Mouse (Mus musculus) kidney, adult 2 months (tissue): Measurements from ENCODE around the gene Espl1. TPM values are rescaled to one million over a fixed set of nuclear protein-coding genes. Genes with fewer than 3 reads are reported as not detected.
A peak's percentile ranks its signal among the peaks of the same experiment; 100 is the strongest.

Experiments
- DNase-seq: peaks from one replicate; pipeline ENCODE4 v3.0.0; 2021
- H3K27ac ChIP-seq: fragments of 200-500 bp; 2 replicates; pipeline ENCODE4 v1.5.1; 2012; ENCODE audit warnings: low read depth, low read length, control low read depth, inconsistent platforms; ENCODE audit not compliant: insufficient read depth
- H3K27me3 ChIP-seq: fragments of 200-500 bp; replicated peaks from 2 replicates; pipeline ENCODE4 v1.6.1; 2012; ENCODE audit warnings: mild to moderate bottlenecking, moderate library complexity, low read length, inconsistent platforms; ENCODE audit not compliant: control insufficient read depth, insufficient read depth
- H3K36me3 ChIP-seq: fragments of 200-500 bp; 2 replicates; pipeline ENCODE4 v1.6.1; 2012; ENCODE audit warnings: mild to moderate bottlenecking, moderate library complexity, low read length, inconsistent platforms; ENCODE audit not compliant: control insufficient read depth, insufficient read depth
- H3K4me1 ChIP-seq: fragments of 200-500 bp; 2 replicates; pipeline ENCODE4 v1.6.1; 2011; ENCODE audit warnings: low read length; ENCODE audit not compliant: control insufficient read depth, insufficient read depth
- H3K4me3 ChIP-seq: fragments of 200-500 bp; 2 replicates; pipeline ENCODE4 v1.5.1; 2011; ENCODE audit warnings: mild to moderate bottlenecking, low read depth, low read length, control low read depth; ENCODE audit not compliant: insufficient read depth
- CTCF ChIP-seq: fragments of 200-500 bp; conservative IDR thresholded peaks from 2 replicates; pipeline ENCODE4 v1.5.1; 2011; ENCODE audit warnings: low read depth, mild to moderate bottlenecking, control low read depth, low read length, moderate library complexity, mixed read lengths; ENCODE audit not compliant: insufficient read depth, insufficient read length
- POLR2A ChIP-seq: fragments of 200-500 bp; IDR thresholded peaks from one replicate; pipeline ENCODE4 v1.6.1; 2011; ENCODE audit warnings: low read depth, low read length, control low read depth
- WGBS: fragments of 180-500 bp; shearing (Covaris S2); methylation state at CpG from one replicate; pipeline ENCODE4 v1.1.7; 2018; 5-methylcytosine and 5-hydroxymethylcytosine counted together
- polyA plus RNA-seq: library from polyadenylated mRNA; depleted of rRNA; stranded (reverse); fragments of >200 nt; gene quantifications from 2 replicates; pipeline ENCODE4 v1.2.3, GENCODE M21; 2012

Espl1 gene
- polyA plus RNA-seq, 1 experiment = 0.53 TPM

DNA sequence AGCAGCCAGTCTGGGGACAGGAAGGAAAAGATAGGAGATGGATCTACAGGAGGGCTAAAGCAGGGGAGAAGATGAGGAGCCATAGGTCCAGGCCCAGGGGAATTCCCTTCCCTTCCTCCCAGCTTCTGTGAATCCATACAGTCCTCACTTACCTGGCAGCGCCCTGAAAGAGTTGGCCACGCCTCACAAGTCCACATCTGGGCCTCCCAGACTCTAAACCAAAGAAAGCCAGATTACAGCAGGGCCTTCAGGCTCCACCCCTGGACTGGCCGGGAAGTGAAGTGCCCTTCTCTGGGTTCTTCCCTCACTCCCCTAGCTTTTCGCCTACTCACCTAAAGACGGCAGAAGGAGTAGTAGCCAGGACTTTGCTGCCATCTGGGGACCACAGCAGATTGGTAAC, 43.5 kb downstream of the Espl1 start:
- no peak for DNase-seq
- H3K4me1 ChIP-seq = no peaks in the 10 kb centered on the region
- no peaks in the 10 kb centered on the region for H3K27me3 ChIP-seq
- H3K4me3 ChIP-seq = no peak overlapping the region
- TF ChIP-seq CTCF (no peak), POLR2A (no peak)
- WGBS = 75% methylated on average over 5 of the region's 5 CpGs
- H3K36me3 ChIP-seq = 0 out of 2 replicates have a peak, but pooled peaks cover 2% of the 10 kb centered on the region
- H3K27ac ChIP-seq = no peak overlapping the region

DNA sequence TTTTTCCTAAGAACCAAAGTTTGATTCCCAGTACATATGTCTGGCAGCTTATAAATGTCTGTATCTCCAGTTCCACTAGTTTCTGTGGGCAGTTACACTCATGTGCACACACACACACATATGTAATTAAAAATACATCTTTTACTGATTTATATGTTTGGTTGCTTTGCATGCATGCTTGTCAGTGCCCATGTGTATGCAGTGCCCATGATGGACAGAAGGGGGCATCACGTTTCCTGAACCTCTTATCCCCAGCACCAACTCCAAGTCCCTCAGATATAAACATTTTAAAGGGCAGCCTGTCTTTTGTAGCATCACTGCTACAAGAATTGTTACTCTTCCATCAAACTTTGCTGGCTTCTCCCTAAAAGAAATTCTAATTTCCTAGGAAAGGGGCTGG, 45.5 kb downstream of the Espl1 start:
- WGBS = 4% methylated on average over 1 of the region's 1 CpGs
- Histone ChIP-seq H3K27ac (no peak overlapping the region), H3K36me3 (0 out of 2 replicates have a peak, but pooled peaks cover 2% of the 10 kb centered on the region), H3K4me1 (no peaks in the 10 kb centered on the region), H3K4me3 (no peak overlapping the region), H3K27me3 (no peaks in the 10 kb centered on the region)
- peak; percentile 66 for DNase-seq
- no peak for TF ChIP-seq POLR2A
- peak; percentile 82 for TF ChIP-seq CTCF

DNA sequence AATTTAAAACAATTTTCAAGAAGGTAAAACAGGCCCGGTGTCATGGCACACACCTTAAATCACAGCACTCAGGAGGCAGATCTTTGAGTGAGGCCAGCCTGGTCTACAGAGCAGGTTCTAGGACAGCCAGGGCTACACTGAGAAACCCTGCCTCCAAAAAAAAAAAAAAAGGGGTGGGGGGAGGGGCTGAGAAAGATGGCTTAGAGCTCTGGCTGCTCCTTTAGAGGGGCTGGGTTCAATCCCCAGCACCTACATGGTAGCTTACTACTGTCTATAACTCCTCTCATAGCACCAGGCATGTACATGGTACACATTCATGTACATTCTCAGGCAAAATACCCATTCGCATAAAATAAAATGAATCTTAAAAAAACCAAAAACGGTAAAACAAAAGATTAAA, 48.4 kb downstream of the Espl1 start:
- DNase-seq = no peak
- Histone ChIP-seq H3K27ac (no peak overlapping the region), H3K4me3 (no peak overlapping the region), H3K36me3 (no peaks in the 10 kb centered on the region), H3K27me3 (no peaks in the 10 kb centered on the region), H3K4me1 (no peaks in the 10 kb centered on the region)
- TF ChIP-seq POLR2A = no peak
- TF ChIP-seq CTCF = no peak
- 91% methylated on average over 3 of the region's 3 CpGs for WGBS

DNA sequence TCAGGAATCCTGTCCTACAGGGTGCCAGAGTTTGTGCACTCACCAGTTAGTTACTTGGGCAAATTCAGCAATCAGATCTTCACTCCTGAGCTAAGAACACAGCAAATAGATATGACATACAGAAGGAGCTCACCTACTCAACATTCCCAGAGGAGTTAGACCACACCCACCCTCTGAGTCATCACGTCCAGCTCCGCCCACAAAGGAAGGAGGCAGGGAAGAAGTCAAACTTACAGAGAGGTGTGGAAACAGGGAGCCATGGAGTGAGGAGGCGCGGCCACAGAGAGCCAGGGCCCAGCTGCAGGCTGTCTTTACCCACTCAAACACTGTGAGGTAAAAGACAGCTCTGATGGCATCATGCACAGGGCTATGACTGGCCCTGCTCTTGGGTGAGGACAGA, 50.4 kb downstream of the Espl1 start:
- Histone ChIP-seq H3K27me3 (no peaks in the 10 kb centered on the region), H3K36me3 (no peaks in the 10 kb centered on the region), H3K4me3 (no peak overlapping the region), H3K27ac (no peak overlapping the region), H3K4me1 (peaks cover 9% of the 10 kb centered on the region; the same call in 1 of the 2 replicates)
- TF ChIP-seq POLR2A (no peak), CTCF (no peak)
- no peak for DNase-seq
- 79% methylated on average over 4 of the region's 4 CpGs for WGBS

DNA sequence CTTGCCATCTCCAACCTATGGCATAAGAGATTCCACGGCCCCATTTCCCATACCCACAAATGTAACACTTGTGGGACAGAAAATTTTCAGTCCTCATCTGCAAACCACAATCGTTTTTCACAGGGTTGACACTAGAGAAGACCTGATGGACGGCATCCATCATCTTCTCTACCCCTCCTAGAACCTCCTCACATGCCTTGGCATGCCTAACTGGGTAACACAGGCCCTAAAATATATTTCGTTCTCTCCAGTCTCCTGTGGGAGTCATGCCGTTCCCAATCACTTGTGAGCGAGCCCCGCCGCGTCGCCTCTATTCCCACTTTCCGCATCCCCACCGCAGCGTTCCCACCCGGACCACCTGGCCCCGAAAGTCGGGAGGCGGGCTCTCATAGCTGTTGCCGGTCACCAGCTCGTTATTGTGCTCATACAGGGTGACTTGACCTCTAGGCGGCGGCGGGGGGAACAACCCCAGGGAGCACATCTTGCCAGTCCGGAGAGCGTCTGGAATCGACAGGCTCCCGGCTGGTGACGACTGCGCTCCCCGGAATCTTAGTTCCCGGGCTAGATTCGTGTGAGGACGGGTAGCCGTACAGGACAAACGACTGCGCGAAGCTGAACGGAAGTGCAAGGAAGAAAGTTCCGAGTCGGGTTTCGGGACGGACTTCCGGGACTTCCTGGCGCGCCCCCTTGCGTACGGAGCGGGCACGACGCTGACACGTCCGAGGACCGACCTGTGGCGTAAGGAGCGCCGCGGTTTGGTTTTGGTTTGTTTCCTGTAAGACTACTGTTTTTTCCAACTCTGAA, 54.3 kb downstream of the Espl1 start, which contains the start of gene Aaas:
Gene Aaas, minus strand, starts transcription at position 634 of the 804 bp plus-strand sequence.
- TF ChIP-seq CTCF = peak; percentile 89
- TF ChIP-seq POLR2A = peak; percentile 79
- peak; percentile 97 for DNase-seq
- Histone ChIP-seq H3K27ac (peak within 1 kb of the TSS; percentile 84), H3K4me1 (peaks cover 9% of the 10 kb centered on the region; the same call in 1 of the 2 replicates), H3K27me3 (no peaks in the 10 kb centered on the region), H3K36me3 (no peaks in the 10 kb centered on the region), H3K4me3 (peak within 1 kb of the TSS; percentile 91)
- under 1% methylated on average over 56 of the region's 56 CpGs for WGBS

DNA sequence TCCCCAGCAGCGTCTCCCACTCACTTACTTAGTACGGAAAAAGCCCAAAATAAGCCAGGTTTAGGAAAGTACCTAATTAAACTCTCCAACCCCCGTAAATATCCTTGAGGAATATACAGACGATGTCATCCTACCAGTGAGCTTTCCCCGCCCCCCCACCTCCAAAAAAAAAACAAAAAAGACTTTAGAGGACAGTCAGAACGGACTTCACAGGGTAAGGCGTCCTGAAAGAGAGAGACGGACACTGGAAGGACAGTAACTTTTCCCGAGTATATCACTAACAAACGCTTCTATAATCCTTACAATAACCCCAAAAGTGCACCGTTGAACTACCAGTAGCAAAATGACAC, 54.9 kb downstream of the Espl1 start:
- Histone ChIP-seq H3K27me3 (no peaks in the 10 kb centered on the region), H3K36me3 (no peaks in the 10 kb centered on the region), H3K4me1 (peaks cover 9% of the 10 kb centered on the region; the same call in 1 of the 2 replicates), H3K27ac (peak overlapping the region; percentile 84), H3K4me3 (peak overlapping the region; percentile 38)
- TF ChIP-seq POLR2A = no peak
- no peak for DNase-seq
- WGBS = 10% methylated on average over 11 of the region's 11 CpGs

DNA sequence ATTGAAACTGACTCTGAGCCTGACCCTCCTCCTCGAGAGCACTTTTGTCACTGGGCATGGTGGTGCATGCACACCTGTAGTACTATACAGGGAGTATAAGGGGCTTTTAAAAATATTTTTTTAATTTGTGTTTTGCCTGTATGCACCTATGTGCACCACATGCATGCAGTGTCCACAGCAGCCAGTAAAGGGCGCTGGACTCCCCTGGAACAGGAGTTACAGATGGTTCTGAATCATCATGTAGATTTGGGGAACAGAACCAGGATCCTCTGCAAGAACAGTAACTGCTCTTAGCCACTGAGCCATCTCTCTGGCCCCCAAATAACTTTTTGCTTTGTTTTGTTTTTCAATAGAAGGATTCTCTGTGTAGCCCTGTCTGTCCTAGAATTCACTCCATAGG, 56.1 kb downstream of the Espl1 start:
- Histone ChIP-seq H3K4me3 (no peak overlapping the region), H3K27ac (no peak overlapping the region), H3K4me1 (peaks cover 9% of the 10 kb centered on the region; the same call in 1 of the 2 replicates), H3K27me3 (no peaks in the 10 kb centered on the region), H3K36me3 (no peaks in the 10 kb centered on the region)
- no peak for DNase-seq
- 67% methylated on average over 2 of the region's 2 CpGs for WGBS
- TF ChIP-seq CTCF (peak; percentile 36; the same call in 1 of the 2 replicates), POLR2A (no peak)
